Mouse (Mus musculus) Patski (cell line): ENCODE results near the gene Sf3b2. TPM values are rescaled to one million over a fixed set of nuclear protein-coding genes. Genes with fewer than 3 reads are reported as not detected.

ENCODE experiments used
- ATAC-seq: fragments of 100-300 bp; one replicate; pipeline ENCODE4 v1.8.0; 2021
- CTCF ChIA-PET: fragments of 350-600 bp; sonication (Branson Sonifier 250); formaldehyde crosslinking; loops from one replicate; lab custom pipeline; 2022; ENCODE audit warnings: inconsistent platforms; lab: Charles Lee
- POLR2A ChIA-PET: fragments of 350-600 bp; sonication (Branson Sonifier 250); formaldehyde crosslinking; loops from one replicate; lab custom pipeline; 2022; ENCODE audit warnings: antibody characterized with exemption, inconsistent platforms; lab: Charles Lee
- DNase-seq: peaks from one replicate; pipeline ENCODE4 v3.0.0-alpha.2; 2011; ENCODE audit warnings: low read depth, low spot score
- H3K27me3 ChIP-seq: fragments of 371-371 bp; one replicate; pipeline ENCODE4 v1.5.1; 2021
- CTCF ChIP-seq: fragments of 100-300 bp; IDR thresholded peaks from one replicate; pipeline ENCODE4 v1.5.1; 2021
- in situ Hi-C: fragments of 300-500 bp; cut with MboI; formaldehyde crosslinking; loops from 3 replicates; pipeline ENCODE4 v1.11.1; 2018; ENCODE audit warnings: low pct_unique_long_range_greater_than_20kb, mixed read lengths
- polyA plus RNA-seq: library from polyadenylated mRNA; unstranded; gene quantifications from one replicate; pipeline ENCODE4 v1.2.3, GENCODE M21; 2021

Gene Sf3b2
- polyA plus RNA-seq, result 255 TPM

DNA sequence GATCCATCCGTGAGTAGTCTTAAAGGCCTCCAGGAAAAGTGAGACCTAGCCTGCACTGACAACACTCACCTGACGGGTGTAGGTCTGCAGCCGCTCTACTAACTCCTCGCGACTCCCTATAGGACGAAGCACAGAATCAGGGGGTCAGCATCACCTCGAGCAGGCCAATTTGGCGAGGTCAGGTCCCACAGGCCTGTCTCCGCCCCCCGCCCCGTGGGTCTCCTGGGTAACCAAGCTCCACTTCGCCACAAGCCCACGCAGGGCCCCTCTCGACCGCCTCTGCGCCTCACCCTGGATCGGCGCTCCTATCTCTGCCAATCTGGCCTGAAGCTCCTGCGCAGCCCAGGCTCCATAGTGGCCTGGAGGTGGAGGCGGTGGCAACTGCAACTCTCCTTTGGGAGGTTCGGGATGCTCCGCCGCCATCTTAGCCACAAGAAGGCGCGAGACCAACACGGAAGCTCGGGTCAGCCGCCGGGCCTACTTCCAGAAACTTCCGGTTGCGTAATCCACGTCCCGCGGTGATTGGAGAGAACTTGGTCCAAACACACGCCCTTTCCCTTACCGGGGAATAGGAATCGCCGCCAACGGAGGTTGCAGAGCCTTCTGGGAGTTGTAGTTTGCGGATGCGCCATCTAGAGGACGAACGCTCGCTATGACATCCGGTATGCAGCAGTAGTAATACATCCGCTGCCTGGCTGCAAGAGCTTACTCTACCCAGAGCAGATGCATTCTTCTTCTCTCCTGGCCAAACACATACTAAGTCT lies at the start of gene Sf3b2:
TSS of gene Sf3b2 (minus strand) at position 484 of the 764 bp plus-strand sequence.
- ChIA-PET CTCF (interaction anchor here (0.7 to 1.8 kb wide), 7 partner anchors 11 to 104 kb away, joined by 3 to 8 read pairs (median 4); no protein-coding TSS in a partner anchor), POLR2A (interaction anchor here (0.7 to 0.9 kb wide), 3 partner anchors 9 to 107 kb away, joined by 3 read pairs; no protein-coding TSS in a partner anchor)
- DNase-seq (peak; percentile 98), ATAC-seq (peak; percentile 82)
- TF ChIP-seq CTCF, result peak; percentile 98
- no peaks in the 10 kb centered on the region for H3K27me3 ChIP-seq
- in situ Hi-C loops, result no loop called here

DNA sequence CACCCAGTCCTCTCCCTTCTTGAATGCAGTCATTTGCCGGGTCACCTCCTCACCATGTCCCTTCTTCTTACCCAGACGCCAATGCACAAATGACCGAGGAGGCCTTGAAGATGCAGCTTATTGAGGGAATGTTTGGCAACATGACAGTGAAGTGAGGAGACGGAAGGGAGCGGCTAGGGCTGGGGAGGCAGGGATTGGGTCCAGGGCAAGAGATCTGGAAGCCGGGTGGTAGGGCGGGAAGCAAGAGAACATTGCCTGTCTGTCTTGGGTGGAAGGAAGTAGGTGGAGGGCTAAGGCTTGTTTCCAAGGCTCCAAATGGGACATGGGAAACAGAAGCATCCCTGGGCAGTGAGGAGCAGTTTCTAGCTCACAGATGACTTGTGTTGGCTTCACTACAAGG lies 46.1 kb upstream of the Sf3b2 start:
- ChIA-PET CTCF (no interaction called here), POLR2A (no interaction called here)
- DNase-seq (no peak), ATAC-seq (no peak)
- in situ Hi-C loops, result no loop called here
- no peaks in the 10 kb centered on the region for H3K27me3 ChIP-seq
- TF ChIP-seq CTCF, result no peak

- no peak for ATAC-seq
- ChIA-PET CTCF (interaction anchor here (0.6 to 1.7 kb wide), 13 partner anchors 9 to 822 kb away, joined by 3 to 16 read pairs (median 3); partner anchors contain the start of genes Banf1, Cst6 and Eif1ad), POLR2A (interaction anchor here (0.7 to 1.0 kb wide), 3 partner anchors 28 to 151 kb away, joined by 3 to 4 read pairs (median 3); partner anchors contain the start of gene Eif1ad)
- no peaks in the 10 kb centered on the region for H3K27me3 ChIP-seq
- in situ Hi-C loops, result no loop called here
- DNase-seq, result peak; percentile 27
- peak; percentile 95 for TF ChIP-seq CTCF
These were observed 42.7 kb upstream of the Sf3b2 start for GRCm38 (mm10) chr19:5337975-5338374.

GRCm38 (mm10) chr19:5335441-5335840 lies 40.2 kb upstream of the Sf3b2 start, which contains the start of gene Catsper1:
TSS of gene Catsper1 (plus strand) at chr19:5335741.
- ATAC-seq (no peak), DNase-seq (no peak)
- H3K27me3 ChIP-seq, result no peaks in the 10 kb centered on the region
- TF ChIP-seq CTCF, result no peak
- in situ Hi-C loops, result no loop called here
- POLR2A ChIA-PET, result no interaction called here
- CTCF ChIA-PET, result interaction anchor here (1.0 to 1.3 kb wide), 2 partner anchors 14 to 153 kb away, joined by 3 to 4 read pairs; partner anchors contain the start of gene Mus81

DNA sequence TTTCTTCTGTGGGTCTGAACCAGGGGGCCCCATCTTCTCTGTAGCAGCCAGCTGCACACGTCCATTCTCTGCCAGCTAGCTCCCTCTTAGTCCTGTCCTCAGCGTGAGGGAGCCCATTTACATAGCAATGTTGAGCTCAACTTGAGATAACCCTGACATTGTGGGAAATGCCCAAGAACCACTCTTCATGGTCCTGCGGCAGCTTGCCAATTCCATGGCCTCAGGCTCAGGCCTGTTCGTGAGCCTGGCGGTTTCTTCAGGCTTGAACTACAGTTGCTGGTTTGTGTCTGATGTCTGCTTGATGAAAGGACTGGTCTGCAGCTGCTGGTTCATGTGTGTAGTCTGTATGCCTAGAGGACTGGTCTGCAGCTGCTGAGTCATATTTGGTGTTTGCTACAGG lies 39.5 kb upstream of the Sf3b2 start:
- H3K27me3 ChIP-seq, result no peaks in the 10 kb centered on the region
- in situ Hi-C loops, result no loop called here
- no peak for DNase-seq
- POLR2A ChIA-PET, result no interaction called here
- CTCF ChIA-PET, result interaction anchor here (1.0 to 1.3 kb wide), 2 partner anchors 14 to 154 kb away, joined by 3 to 4 read pairs; partner anchors contain the start of gene Mus81
- no peak for TF ChIP-seq CTCF
- no peak for ATAC-seq

GRCm38 (mm10) chr19:5327970-5328369 lies 32.7 kb upstream of the Sf3b2 start:
- H3K27me3 ChIP-seq, result peaks cover 5% of the 10 kb centered on the region
- no peak for TF ChIP-seq CTCF
- CTCF ChIA-PET, result interaction anchor here (1.0 kb wide), 1 partner anchor 119 kb away, joined by 3 read pairs; no protein-coding TSS in a partner anchor
- in situ Hi-C loops, result no loop called here
- POLR2A ChIA-PET, result no interaction called here
- DNase-seq, result no peak
- no peak for ATAC-seq

DNA sequence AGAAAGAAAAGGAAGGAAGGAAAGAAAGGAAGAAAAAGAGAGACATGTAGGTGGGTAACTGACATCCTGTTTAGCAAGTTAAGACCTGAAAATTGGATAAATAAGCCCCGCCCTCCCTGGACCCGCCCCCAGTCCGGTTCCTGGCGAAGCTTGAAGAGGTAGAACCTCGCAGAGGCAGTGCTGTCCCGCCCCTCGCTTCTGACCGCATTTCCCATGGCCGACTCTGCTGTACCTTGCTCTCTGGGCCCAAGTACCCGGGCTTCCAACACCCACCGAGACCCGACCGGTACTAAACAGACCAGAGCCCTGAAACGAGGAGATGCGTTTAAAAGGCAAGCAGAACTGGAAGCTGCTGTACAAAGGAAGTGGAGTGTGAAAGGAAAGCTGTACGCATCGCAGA lies 28.5 kb upstream of the Sf3b2 start:
- in situ Hi-C loops, result no loop called here
- TF ChIP-seq CTCF, result no peak
- POLR2A ChIA-PET, result interaction anchor here (0.9 kb wide), 1 partner anchor 24 kb away, joined by 3 read pairs; no protein-coding TSS in a partner anchor
- CTCF ChIA-PET, result no interaction called here
- peaks cover 5% of the 10 kb centered on the region for H3K27me3 ChIP-seq
- ATAC-seq (no peak), DNase-seq (no peak)

GRCm38 (mm10) chr19:5313189-5313588 lies 17.9 kb upstream of the Sf3b2 start:
- no peak for DNase-seq
- in situ Hi-C loops, result no loop called here
- ChIA-PET POLR2A (no interaction called here), CTCF (interaction anchor here (0.7 to 1.7 kb wide), 3 partner anchors 13 to 162 kb away, joined by 3 to 6 read pairs (median 3); no protein-coding TSS in a partner anchor)
- no peak for ATAC-seq
- TF ChIP-seq CTCF, result no peak
- no peaks in the 10 kb centered on the region for H3K27me3 ChIP-seq

GRCm38 (mm10) chr19:5309025-5309424 lies 13.8 kb upstream of the Sf3b2 start:
- DNase-seq (no peak), ATAC-seq (no peak)
- in situ Hi-C loops, result no loop called here
- H3K27me3 ChIP-seq, result no peaks in the 10 kb centered on the region
- ChIA-PET POLR2A (no interaction called here), CTCF (no interaction called here)
- TF ChIP-seq CTCF, result no peak

- ATAC-seq (no peak), DNase-seq (no peak)
- in situ Hi-C loops, result no loop called here
- no peaks in the 10 kb centered on the region for H3K27me3 ChIP-seq
- no peak for TF ChIP-seq CTCF
- POLR2A ChIA-PET, result no interaction called here
- CTCF ChIA-PET, result interaction anchor here (1.9 kb wide), 1 partner anchor 11 kb away, joined by 5 read pairs; the partner anchor contains the start of gene Sf3b2
These were observed 11.9 kb upstream of the Sf3b2 start for GRCm38 (mm10) chr19:5306968-5307734.
